Mouse (Mus musculus) cerebellum, adult 9-11 months (tissue): ENCODE data around the gene 6430628N08Rik.

Experiments
- DNase-seq: peaks from one replicate; pipeline ENCODE4 v3.0.0; 2022

The 6430628N08Rik gene

GRCm38 (mm10) chr4:115890066-115890465 is 399 bp upstream of the 6430628N08Rik start:
- no peak for DNase-seq

GRCm38 (mm10) chr4:115894281-115894680 is 3.8 kb downstream of the 6430628N08Rik start:
- DNase-seq = no peak

DNA sequence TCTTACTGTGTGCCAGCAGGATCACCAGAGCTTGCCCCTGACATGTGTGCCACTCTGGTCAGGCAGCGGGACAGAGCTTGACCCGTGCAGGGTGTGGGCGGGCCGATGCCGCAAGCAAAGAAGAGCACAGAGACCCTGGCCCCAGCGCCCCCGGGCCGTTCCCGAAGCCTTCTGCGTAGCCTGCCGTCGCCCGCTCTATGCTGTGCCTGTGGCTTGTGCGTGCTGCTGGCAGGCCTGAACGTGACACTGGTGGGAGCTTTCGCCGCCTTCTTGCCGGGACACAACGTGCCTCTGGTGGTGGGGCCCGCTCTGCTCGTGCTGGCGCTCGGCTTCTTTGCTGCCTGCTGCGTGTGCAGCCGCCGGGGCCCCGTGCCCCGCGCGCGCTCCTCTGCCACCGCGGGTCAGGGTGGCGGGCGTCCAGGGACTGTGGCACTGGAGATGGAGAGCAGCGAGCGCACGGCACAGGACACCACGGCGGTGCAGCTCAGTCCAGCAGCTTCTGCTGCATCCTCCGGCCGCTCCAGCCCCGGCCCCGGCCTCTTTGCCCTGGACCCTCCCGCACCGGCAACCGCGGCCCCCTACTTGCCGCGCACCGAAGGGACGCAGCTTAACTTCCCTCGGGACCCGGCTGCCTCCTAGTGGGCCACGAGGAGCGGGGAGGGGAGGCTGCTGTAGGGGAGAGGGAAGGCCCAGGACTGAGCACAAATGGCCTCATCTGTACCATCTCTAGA is 7.6 kb downstream of the 6430628N08Rik start:
- no peak for DNase-seq

- peak; percentile 49 for DNase-seq
Measured at GRCm38 (mm10) chr4:115902816-115903215, 12.4 kb downstream of the 6430628N08Rik start.

- no peak for DNase-seq
Measured at GRCm38 (mm10) chr4:115904375-115904774, 13.9 kb downstream of the 6430628N08Rik start.

- DNase-seq = no peak
Measured at GRCm38 (mm10) chr4:115905701-115906100, 15.2 kb downstream of the 6430628N08Rik start.

DNA sequence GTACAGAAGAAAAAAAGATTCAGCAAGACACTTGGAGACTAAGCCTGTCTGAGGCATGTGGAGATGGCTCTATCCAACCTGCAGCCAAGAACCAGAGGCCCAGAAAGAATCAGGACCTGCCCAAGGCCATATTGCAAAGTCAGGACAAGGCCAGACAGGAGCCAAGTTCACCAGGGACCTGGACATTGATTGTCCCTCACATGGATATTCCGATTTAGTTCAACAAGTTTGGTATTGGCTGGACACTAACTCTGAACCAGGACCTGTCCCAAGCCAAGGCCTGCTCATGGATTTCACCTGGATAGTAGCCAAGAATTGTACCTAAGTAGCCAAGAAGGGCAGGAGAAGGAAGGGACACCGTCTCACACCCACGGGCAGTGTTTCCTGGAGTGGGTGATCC is 16.3 kb downstream of the 6430628N08Rik start:
- DNase-seq = no peak

- no peak for DNase-seq
Measured at GRCm38 (mm10) chr4:115907994-115908393, 17.5 kb downstream of the 6430628N08Rik start.

- DNase-seq = no peak
Measured at GRCm38 (mm10) chr4:115908641-115909040, 18.2 kb downstream of the 6430628N08Rik start.

- DNase-seq = no peak
Measured at GRCm38 (mm10) chr4:115911586-115911985, 21.1 kb downstream of the 6430628N08Rik start.

DNA sequence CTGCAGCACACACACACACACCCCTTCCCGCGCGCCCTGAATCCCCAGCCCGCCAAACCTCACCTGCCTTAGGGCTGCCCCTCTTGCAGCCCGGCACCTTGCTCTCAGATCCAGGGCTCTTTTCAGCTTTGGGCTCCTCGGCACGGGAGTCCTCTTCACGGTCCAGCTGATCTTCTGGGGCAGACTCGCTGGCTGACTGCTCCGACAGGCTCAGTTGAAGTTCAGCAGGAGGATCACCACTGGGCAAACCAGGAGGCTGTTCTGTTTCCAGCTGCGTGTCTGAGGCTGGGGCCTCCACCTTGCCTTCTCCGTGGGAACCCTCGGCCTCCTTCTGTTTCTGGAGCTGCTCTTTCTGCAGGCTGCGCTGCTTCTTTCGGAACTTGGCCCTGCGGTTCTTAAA is 29.4 kb downstream of the 6430628N08Rik start:
- no peak for DNase-seq

DNA sequence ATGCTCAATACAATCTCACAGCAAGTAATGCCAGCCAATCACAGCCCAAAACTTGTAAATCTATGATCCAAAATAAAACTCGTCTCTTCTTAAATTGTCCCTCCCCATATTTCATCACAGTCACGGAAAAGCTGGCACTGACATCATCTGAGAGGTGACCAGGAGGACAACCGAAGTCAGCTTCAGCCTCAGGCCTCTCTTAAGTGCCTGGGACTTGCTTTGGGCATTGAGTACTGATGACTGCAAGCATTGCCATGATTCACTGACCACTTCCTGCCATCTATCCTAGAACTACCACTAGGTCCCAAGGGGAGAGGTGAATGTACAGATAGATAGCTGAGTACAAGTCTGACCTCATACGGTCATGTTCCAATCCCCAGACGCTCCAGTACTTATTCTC is 32.2 kb downstream of the 6430628N08Rik start:
- DNase-seq = no peak

- DNase-seq = no peak
Measured at GRCm38 (mm10) chr4:115923262-115923880, 32.9 kb downstream of the 6430628N08Rik start.

DNA sequence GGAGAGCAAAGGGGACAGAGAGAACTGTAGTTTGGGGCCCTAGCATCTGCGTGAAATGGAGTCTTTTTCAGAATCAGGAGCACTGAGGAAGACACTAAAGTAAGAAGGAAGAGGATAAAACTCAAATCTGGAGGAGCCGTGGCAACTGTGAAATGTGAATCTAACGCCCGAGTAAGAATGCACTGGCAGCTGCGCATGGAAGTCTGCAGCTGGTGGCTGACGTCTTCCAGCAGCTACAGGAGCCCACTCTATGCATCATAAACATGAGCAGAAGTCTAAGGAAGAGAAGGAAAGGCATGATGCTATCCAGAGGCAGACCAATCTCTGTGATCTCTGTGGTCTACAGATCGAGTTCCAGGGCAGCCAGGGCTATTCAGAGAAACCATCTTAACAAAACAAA is 37.2 kb downstream of the 6430628N08Rik start:
- no peak for DNase-seq

GRCm38 (mm10) chr4:115931556-115932088 is 41.2 kb downstream of the 6430628N08Rik start:
- no peak for DNase-seq

- DNase-seq = no peak
Measured at GRCm38 (mm10) chr4:115935835-115936581, 45.5 kb downstream of the 6430628N08Rik start.

- DNase-seq = no peak
Measured at GRCm38 (mm10) chr4:115936646-115937045, 46.2 kb downstream of the 6430628N08Rik start.

- no peak for DNase-seq
Measured at GRCm38 (mm10) chr4:115937061-115937976, 46.9 kb downstream of the 6430628N08Rik start.

DNA sequence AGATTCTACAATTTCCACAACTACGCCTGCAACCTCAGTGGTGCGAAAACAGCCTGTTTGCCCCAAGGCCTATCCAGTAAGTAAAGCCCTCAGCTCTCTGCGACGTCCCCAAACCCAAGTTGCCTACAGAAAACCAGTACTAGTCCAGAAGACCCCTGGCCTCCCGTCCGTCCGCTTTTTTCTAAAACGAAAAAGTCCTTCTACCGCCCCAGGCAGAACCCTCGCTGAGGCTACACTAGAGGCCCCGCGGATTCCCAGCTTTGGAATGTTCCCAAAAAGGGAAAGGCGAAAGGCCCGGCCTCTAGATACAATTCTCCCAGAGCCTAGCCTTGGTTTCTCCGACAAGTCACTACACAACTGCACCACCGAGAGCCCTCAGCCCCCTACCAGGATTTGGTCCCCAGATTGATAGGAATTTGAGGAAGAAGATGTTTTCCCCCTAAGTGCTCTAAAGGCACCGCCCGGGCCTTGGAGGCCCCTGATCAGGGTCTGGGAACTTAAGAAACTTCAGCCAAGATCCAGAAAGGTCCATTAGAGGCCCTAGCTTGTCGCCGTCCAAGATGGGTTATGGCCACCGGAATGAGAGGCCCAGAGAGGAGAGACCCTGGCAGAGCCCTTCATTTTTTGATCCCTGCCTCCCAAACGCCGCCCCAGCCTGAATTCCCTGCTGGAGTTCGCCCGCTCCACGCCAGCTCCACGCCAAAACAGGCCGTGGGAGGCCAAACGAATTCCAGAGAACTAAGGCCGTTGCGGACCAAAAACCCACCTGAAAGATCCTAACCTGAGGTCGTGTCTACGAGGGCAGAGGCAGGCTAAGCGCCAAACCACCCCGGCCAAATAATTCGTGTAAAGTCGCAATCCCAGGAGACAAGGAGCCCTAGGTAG is 48.1 kb downstream of the 6430628N08Rik start:
- peak; percentile 24 for DNase-seq

- peak; percentile 13 for DNase-seq
Measured at GRCm38 (mm10) chr4:115939295-115940102, 49.0 kb downstream of the 6430628N08Rik start, which contains the start of gene Dmbx1. Gene Dmbx1 (minus strand): TSS chr4:115939926.
